Mouse (Mus musculus) spleen, postnatal 4 days (tissue): ENCODE measurements around the gene Rplp2.

Experiments
- DNase-seq, 2 experiments: peaks; one replicate each; pipeline ENCODE4 v3.0.0; 2022; ENCODE audit warnings: low spot score in 2 of 2

Rplp2 gene

DNA sequence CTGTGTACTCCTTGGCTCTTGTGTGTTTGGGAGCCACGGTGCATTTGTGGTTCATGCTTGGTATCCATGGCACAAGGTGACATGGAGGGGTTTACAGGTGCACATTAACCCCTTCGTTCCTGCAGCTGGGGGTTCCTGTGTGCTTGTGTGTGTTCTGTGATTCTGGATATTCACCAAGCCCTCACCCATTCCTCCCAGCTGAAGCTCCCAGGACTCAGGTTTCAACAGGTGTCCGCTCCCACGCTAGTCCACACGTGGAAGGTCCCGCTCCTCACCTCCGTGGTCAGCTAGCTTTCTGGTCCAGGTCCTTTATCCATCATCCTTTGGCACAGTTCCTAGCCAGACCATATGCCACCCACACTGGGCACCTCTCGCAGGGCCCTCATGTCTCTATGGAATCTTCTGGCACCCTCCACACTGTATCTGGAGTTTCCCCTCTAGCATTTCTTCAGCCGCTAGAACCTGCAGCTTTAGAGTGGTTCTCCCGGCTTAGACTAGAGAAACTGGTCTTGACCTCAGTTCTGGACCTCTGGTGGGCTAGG is 19.5 kb downstream of the Rplp2 start:
- DNase-seq, result no peak

DNA sequence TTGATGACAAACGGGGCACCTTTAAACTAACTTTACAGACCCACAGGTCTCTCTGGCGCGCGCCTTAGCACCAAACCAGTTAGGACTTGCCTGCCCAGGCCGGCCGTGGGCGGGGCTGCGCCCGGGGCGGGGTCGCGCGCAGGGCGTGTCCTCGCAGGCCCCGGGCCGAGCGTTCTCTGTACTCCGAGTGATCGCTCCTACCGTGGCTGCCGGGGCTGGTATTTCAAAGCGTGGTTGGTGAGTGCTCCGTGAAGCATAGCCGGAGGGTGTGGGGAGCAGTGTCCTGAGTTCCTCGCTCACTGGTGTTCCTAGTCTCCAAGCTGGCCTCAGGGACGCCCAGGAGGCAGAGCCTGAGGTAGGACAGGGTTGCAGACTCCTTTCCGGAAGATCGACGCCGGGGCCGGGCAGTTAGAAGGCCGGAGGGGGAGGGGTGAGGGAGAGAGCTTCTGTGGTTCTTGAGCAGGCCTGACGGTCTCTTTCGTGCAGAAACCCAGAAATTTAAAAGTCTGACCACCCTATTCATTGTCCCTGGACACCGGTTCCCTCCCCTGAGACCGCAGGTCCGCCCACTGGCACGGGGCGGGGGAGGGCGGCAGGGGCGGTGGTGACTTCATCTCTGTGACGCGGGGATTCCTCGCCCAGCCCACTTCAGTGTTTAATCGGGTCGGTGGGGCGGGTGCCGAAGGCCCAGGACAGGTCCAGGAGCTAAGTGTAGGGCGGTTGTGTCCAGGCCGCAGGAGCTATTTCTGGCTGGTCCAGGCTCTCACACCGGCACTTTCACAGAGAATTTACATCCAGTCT is 20.3 kb downstream of the Rplp2 start, which contains the start of gene Cd151:
Gene Cd151 (plus strand): TSS at position 163 of the 801 bp plus-strand sequence.
- DNase-seq, result peak; percentile 91 to 95

DNA sequence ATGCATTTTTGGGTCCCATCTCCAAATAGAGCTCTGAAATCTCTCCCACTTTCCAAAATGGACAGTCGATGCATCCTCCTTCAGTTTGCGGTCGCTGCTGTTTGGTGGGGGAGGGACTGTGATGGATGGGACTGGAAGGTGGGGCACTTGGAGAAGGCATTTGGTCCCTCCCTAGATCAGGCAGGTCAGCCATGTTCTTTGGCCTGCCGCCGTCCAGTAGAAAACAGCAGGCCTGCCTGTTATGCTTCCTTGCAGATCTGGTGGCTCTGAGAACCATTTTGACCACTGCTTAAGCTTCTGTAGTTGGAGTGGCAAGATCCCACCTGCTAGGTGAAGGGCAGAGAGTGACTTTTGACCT is 21.0 kb downstream of the Rplp2 start:
- peak in 1 of 2 experiments; percentile 66 for DNase-seq

DNA sequence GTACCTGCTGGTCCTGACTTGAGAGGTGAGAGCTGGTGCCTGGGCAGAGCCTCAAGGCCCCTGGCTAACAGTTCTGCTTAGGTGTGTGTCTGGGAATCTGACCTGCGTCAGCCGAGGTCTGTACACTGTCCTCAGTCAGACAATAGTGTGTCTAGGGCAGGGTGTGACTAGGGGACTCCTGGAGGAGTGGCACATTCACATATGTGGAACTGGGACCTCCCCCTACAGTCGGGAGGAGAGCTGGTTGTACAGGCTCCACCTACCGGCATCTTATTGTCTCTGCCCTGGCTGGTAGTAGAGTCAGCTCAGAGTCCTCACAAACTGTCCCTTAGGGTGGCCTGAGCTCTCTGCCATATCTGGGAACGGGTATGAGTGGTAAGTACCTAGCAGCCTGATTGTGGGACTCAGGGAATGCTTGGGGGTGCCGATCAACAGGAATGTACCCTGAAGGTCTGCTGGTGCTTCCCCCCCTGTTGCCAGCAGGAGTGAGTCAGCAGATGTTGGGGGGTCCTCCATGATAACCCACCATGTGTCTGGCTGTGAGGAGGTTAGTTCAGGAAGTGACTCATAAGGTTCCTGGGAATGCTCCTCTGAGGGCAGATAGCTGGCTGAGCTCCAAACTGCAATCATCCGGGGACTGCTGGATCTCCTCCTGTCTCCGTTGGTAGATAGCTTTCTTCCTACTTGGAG is 21.5 kb downstream of the Rplp2 start:
- DNase-seq, result peak; percentile 68 to 74

DNA sequence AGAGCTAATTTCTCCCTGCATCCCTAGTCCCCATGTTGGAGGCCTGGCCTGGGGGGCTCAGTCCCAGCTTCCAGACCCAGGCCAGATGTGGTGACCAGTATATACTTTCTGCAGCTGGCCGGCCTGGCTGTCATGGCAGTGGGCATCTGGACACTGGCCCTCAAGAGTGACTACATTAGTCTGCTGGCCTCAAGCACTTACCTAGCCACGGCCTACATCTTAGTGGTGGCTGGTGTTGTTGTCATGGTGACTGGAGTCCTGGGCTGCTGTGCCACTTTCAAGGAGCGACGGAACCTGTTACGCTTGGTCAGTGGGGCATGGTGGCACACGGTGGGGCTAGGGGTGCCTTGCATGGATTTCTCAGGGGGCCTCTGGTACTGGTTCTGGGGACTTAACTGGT is 22.2 kb downstream of the Rplp2 start:
- peak in 1 of 2 experiments; percentile 59 for DNase-seq

DNA sequence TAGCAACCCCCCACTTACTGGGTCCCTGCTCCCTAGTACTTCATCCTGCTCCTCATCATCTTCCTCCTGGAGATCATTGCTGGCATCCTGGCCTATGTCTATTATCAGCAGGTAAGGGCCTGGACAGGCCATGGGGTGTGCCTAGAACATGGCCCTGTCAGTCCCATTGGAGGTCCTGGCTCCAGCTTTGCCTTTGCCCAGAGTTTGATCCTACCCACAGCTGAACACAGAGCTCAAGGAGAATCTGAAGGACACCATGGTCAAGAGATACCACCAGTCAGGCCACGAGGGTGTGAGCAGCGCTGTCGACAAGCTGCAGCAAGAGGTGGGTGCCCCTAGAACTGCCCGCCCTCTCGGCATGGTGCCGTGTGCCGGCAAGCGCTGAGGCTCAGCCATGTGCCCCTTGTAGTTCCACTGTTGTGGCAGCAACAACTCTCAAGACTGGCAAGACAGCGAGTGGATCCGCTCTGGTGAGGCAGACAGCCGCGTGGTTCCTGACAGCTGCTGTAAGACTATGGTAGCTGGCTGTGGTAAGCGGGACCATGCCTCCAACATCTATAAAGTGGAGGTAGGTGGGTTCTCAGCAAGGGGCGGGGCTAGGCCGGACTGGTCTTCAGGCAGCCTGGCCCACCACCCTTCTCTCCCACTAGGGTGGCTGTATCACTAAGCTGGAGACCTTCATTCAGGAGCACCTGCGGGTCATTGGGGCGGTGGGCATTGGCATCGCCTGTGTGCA is 22.9 kb downstream of the Rplp2 start:
- no peak for DNase-seq

DNA sequence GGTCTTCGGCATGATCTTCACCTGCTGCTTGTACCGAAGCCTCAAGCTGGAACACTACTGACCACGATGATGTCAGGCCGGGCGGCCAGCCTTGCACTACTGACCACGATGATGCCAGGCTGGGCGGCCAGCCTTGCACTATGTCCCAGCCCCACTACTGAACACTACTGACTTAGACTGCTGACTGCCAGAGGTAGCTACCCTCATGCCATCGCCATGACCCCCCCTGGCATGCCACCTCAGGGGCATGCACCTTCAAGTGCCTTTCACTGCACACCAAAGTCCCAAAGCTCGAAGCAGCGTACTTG is 23.4 kb downstream of the Rplp2 start:
- no peak for DNase-seq

DNA sequence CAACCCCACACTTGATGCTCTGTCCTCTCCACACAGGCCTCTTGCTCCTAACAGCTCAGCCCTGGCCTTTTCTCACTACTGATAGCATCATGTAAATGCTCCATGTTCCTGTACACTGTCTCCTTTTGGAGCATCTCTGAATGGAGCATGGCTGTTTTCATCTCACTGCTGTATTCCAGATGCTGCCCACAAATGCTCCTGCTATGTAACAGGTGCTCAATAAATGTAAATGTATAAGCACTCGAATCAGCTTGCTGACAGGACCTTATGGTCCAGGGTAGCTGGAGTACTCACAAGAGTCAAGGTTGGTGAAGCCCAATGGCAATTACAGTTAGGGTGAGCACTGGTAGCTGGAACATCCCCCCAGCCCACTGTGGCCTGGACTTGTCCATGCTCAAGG is 24.1 kb downstream of the Rplp2 start:
- DNase-seq, result no peak

DNA sequence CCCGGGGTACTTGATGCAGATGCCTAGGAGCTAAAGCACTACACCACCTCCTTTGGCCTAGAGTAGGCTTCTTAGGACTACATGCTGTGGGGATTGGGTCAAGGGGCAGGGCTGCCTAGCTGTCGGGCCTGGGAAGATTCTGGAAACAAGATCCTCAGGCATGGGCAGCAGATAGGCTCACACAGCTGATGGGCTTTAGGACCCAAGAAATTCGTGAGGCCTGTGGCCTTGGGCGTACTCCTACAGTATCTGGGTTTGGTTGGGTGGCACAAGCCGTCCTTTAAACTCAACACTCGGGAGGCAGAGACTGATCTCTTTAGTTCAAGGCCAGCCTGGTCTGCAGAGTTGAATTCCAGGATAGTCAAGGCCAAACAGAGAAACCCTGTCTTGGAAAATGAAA is 25.1 kb downstream of the Rplp2 start:
- DNase-seq, result no peak

DNA sequence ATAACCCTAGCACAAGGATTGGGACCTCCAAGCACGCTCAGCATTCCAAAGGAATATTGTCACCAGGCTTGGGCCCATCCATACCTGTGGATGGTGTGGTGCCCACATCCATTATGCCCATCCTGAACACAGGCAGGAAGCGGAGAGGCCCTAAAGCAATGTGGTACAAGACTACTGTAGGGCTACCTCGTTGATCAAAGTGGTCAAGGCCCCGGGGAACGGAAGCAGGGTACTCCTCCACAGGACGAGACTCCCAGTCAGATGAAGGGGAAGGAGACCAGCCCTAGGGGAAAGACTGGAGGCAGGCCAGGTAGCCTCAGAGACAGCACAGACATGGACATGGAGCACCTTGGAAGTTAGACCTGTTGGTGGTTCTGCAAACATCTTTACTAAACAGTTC is 25.6 kb downstream of the Rplp2 start:
- no peak for DNase-seq

DNA sequence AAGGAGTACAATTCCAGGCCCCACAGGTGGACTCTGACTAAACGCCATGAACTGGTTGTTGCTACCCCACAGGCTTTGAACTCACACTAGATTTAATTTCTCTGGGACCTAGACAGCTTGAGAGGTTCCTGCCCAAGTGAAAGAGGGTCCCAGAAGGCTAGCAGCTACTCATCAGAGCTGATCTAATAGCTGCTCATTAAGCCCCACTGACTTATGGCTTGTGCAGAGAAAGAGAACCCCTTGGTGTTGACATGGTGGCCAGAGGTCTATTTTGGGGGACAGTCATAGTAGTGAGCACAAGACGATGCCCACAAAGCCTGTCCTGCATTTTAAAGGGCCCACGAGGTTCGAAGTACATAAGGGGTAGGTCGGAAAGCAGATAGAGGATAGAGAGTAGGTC is 27.0 kb downstream of the Rplp2 start:
- no peak for DNase-seq

DNA sequence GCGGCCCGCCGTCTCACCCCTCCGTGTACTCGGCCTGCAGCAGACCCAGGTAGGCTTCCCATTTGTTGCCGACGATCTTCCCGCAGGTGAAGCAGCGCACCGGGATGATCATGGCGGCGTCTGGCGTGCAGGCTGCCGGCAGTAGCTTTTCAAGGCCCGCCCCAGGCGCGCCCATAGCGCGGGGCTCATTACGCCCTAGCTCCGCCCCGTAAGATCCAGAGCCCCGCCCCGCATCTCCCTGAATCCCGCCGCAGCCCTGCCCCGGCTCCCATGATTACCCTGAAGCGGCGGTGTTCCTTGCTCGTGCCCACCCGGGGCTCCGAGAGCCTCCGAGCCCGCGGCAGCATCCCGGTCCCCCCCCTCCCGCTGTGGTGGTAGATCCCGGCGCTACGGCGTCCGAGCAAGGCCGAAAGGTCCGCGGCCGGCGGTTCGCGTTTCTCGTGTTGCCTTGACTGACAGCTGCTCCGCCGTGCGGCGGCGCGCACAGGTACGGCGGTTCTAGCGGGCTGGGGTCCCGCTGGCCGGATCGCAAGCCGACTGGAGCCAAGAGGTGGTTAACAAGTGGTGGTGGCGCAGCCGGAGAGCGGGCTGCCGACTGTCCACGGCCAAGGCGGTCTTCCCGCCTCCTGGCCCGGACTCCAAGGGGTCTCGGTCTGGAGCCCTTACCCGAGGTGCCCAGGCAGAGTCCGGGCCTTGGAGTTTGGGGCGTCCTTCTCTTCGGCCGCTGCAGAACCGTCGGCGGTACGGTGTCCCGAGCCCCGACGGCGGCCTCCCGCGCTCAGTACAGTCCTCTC is 28.0 kb downstream of the Rplp2 start, which contains the start of the genes Polr2l and Tspan4:
Gene Polr2l (minus strand): TSS at position 122 of the 794 bp plus-strand sequence.
Gene Tspan4 (plus strand): TSS at position 230 of the 794 bp plus-strand sequence.
- peak; percentile 86 to 96 for DNase-seq

DNA sequence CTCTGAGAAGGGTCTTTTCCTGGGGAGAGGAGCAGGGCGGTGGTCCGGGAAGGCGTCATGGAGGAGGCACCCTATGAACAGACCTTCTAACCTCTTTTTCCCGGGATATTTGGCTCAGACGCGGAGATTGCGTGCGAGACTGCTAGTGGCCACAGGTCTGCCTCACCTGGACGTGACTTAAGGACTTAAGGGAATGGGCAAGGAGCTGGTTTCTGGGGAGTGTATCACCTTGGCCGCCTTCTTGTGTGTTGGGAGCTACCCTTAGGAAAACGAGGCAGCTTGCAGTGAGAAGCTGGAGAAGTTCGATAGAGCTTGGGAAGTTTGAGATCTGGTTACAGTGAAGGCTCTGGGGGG is 28.6 kb downstream of the Rplp2 start:
- DNase-seq, result no peak

DNA sequence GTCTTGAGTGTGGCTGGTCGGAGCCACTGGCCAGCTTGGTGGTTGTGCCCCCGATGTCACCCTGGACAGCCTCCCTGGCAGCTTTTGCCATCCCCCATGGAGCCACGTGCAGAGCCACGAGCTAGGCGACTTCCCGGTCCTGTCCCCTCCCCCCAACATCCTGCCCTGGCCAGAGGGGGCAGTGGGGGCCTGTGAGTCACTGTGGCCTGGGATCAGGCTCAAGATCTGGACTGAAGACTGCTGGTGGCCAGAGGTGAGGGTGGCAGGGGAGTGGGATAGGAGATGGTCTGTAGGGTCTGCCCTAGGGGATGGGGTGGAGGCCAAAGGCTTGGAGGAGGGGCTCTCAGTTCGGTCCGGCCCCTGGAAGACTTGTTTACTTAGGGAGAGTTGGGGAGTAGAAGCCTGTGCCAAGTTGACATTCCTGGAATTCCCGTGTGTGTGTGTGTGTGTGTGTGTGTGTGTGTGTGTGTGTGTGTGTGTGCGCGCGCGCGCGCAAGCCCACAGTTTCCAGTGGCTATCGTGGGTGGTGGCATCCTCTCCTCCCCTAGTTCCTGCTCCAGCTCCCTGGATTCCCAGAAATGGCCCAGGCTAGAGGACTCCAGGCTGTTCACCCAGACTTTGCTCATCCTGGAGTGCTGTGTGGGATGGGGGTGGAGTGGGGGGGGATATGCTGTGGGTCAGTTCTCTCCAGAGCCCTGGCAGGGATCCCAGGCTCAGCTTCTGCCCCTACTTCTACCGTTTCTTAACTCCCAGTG is 29.2 kb downstream of the Rplp2 start:
- DNase-seq, result no peak

DNA sequence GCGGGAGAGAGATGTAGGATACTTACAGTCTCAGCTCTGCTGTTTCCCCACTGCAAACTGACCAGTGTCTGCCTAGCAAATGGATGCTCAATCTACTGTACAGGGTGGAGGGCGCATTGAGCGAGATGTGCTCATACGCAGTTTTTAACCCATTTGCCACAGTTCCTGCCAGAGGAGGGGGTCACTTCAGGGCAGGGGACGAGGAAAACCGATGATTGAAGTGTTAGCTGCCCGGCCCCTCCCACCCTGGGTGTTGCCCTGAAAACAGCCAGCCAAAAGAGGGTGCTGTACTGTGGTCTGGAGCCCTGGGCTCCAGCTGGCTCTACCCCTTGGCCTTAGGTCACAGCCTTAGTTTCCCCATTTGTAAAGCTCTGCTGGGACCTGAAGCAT is 29.8 kb downstream of the Rplp2 start:
- DNase-seq, result no peak

DNA sequence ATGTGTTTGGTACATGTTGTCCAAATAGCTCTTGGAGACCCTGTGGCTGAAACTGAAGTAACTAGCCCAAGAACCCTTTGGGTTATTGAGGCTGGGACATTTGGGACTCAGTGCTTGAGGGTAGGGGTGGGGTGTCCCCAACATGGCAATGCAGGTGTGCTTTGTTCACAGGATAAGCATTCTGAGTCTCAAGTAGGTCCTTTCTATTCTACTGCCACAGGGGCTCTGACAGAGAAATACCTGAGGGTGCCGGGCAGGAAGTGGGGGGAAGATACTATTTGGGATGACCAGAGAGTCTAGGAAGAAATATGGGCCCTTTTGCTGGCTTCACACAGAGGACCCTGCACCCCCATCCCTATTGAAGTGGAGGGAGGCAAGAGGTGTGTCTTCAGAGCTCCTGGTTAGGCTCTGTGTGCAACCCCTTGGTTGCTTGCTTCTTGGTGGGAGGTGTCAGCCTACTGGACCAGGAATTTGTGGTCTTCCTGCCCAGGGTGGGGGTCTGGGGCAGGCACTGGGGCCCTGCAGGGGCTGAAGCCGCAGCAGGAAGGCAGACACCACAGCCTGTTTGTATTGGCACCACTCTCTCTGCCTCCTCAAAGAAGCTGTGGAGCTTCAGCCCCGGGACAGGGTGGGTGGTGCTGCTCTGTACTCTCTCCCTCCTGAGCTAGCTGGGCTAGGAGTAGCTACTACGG is 30.6 kb downstream of the Rplp2 start:
- no peak for DNase-seq

DNA sequence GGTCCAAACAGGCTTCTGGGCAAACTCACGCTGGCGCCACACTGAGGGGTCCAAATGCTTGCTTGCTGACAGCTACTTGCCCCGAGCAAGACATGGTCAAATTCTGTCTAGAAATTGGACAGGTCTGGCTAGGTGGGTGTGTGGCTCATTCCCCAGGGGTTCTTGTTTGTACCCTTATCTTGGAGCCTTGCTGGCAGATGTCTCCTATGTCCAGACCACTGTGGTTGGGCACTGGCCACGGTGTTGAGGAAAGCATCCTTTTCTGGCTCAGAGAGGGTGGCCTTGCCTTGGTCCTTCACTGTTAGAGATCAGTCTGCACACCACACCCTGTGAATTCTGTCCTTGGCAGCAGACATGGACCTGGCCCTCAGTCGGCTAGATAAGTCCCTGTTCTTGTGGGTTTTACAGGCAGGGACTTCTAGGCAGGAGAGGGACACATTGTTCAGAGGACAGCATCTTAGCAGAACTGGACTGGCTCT is 31.1 kb downstream of the Rplp2 start:
- no peak for DNase-seq

DNA sequence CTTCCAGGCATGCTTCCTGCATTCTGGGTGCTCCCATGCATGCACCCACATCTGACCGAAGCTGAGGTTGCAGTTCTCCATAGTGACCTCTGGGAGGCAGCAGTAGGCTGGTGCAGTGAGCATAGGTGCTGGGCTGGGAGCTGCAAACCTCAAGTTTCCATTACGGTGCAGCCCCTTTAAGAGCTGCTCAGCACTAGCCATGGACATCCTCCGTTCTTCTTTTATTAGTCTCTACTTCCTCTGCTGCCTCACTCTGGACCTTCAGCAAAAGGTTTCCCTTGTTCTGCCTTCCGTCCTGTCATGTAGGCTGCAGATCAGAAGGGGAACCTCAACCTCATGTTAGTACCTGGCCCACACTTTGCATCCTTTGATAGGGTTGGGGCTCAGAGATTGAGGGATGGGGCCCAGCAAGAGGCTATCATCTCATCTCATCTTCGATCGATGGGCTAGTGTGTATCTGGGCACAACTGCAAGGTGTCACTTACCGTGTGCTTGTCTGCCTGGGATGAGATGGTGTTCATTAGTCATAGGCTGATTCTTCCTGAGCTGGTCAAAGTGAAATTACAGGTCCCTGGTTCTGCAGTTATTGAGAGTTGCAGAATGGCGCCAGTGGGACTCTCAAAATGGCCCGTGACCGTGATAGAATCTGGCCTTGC is 33.8 kb downstream of the Rplp2 start:
- peak; percentile 70 to 86 for DNase-seq
